ENCODE assay signal across 9 mouse cellular contexts in genomic region chr5:33651017-33651416, GRCm38 (mm10). TPM values are rescaled to one million over a fixed set of nuclear protein-coding genes. Genes with fewer than 3 reads are reported as not detected.
DNase-seq lines count a peak whose midpoint lies in the region; ATAC-seq and TF ChIP-seq lines count a peak whose summit lies in the region.
"Had no signal": no experiment of that assay in that cellular context is flagged by ENCODE, and none has a peak within 500 bp of the region (broad histone marks: within the 10 kb centered on the region; RNA-seq: fewer than 3 reads in every experiment).

No protein-coding gene starts in this region.

- DNase-seq in kidney, adult 8-10 months = no peak
- DNase-seq in embryonic facial prominence, embryonic 10.5 days (ENCODE audit: low spot score) = no peak
- peak; percentile 15 for DNase-seq in hindbrain, postnatal 0 days (ENCODE audit: low spot score)
- DNase-seq in cerebellum, postnatal 10 days = no peak
- DNase-seq in frontal cortex, postnatal 10 days (ENCODE audit: low spot score in 2 of 2) = no peak
- DNase-seq in thymus, postnatal 0 days (ENCODE audit: low spot score) = no peak
- DNase-seq: kidney, postnatal 25 days had no signal

- H3K27ac ChIP-seq in kidney, embryonic 16.5 days (ENCODE audit: low read length) = peak overlapping the region; percentile 96
- H3K27ac ChIP-seq in embryonic facial prominence, embryonic 10.5 days (replicated peaks) = peak overlapping the region; percentile 99
- peak overlapping the region; percentile 99; the same call in 1 of the 2 replicates for H3K27ac ChIP-seq in hindbrain, postnatal 0 days
- peak overlapping the region; percentile 96 for H3K27ac ChIP-seq in midbrain, embryonic 15.5 days

- H3K27me3 ChIP-seq in kidney, embryonic 16.5 days (ENCODE audit: insufficient read depth, low read length) = no peaks in the 10 kb centered on the region
- H3K27me3 ChIP-seq in embryonic facial prominence, embryonic 10.5 days (replicated peaks; ENCODE audit: low read depth, poor library complexity, severe bottlenecking) = no peaks in the 10 kb centered on the region
- H3K27me3 ChIP-seq in hindbrain, postnatal 0 days (ENCODE audit: insufficient read depth, low read length) = no peaks in the 10 kb centered on the region
- no peaks in the 10 kb centered on the region for H3K27me3 ChIP-seq in midbrain, embryonic 15.5 days (replicated peaks)

- H3K4me3 ChIP-seq in kidney, embryonic 16.5 days (ENCODE audit: low read length) = peak overlapping the region; percentile 82
- H3K4me3 ChIP-seq in embryonic facial prominence, embryonic 10.5 days = peak overlapping the region; percentile 85
- peak overlapping the region; percentile 67 for H3K4me3 ChIP-seq in hindbrain, postnatal 0 days (ENCODE audit: low read length)
- peak overlapping the region; percentile 75 for H3K4me3 ChIP-seq in midbrain, embryonic 15.5 days

- H3K9ac ChIP-seq in kidney, embryonic 16.5 days (replicated peaks; ENCODE audit: low read length) = peak overlapping the region; percentile 85
- H3K9ac ChIP-seq in hindbrain, postnatal 0 days (replicated peaks; ENCODE audit: low read length) = peak overlapping the region; percentile 70
- peak overlapping the region; percentile 66 for H3K9ac ChIP-seq in midbrain, embryonic 15.5 days

- peak overlapping the region; percentile 86 for H3K4me2 ChIP-seq in kidney, embryonic 16.5 days (replicated peaks; ENCODE audit: low read depth, low read length)
- peak overlapping the region; percentile 71 for H3K4me2 ChIP-seq in hindbrain, postnatal 0 days (ENCODE audit: low read depth, low read length)
- peak overlapping the region; percentile 49 for H3K4me2 ChIP-seq in midbrain, embryonic 15.5 days

- no peak for ATAC-seq in kidney, embryonic 16.5 days (ENCODE audit: low FRiP score, low TSS enrichment)
- no peak for ATAC-seq in hindbrain, postnatal 0 days
- ATAC-seq in midbrain, embryonic 15.5 days (replicated peaks) = no peak

- no peak for TF ChIP-seq CTCF in hindbrain, postnatal 0 days (IDR thresholded peaks at IDR 0.05; ENCODE audit: low read depth)

- no peaks in the 10 kb centered on the region for H3K9me3 ChIP-seq in kidney, embryonic 16.5 days (ENCODE audit: low read length)
- no peaks in the 10 kb centered on the region for H3K9me3 ChIP-seq in embryonic facial prominence, embryonic 10.5 days
- no peaks in the 10 kb centered on the region for H3K9me3 ChIP-seq in hindbrain, postnatal 0 days (ENCODE audit: low read length)
- no peaks in the 10 kb centered on the region for H3K9me3 ChIP-seq in midbrain, embryonic 15.5 days

- peaks cover 32% of the 10 kb centered on the region for H3K4me1 ChIP-seq in kidney, embryonic 16.5 days (ENCODE audit: insufficient read depth, low read length)
- H3K4me1 ChIP-seq in embryonic facial prominence, embryonic 10.5 days = peaks cover 36% of the 10 kb centered on the region
- H3K4me1 ChIP-seq in hindbrain, postnatal 0 days (ENCODE audit: insufficient read depth, low read length) = peaks cover 9% of the 10 kb centered on the region
- H3K4me1 ChIP-seq in midbrain, embryonic 15.5 days = peaks cover 26% of the 10 kb centered on the region

- 6% methylated on average over 2 of the region's 2 CpGs for WGBS in kidney, embryonic 16.5 days
- 22% methylated on average over 2 of the region's 2 CpGs for WGBS in embryonic facial prominence, embryonic 10.5 days
- 16% methylated on average over 2 of the region's 2 CpGs for WGBS in hindbrain, postnatal 0 days
- WGBS in midbrain, embryonic 15.5 days = 15% methylated on average over 2 of the region's 2 CpGs

- peaks cover 42% of the 10 kb centered on the region for H3K36me3 ChIP-seq in kidney, embryonic 16.5 days (ENCODE audit: insufficient read depth, low read length)
- H3K36me3 ChIP-seq in embryonic facial prominence, embryonic 10.5 days (replicated peaks) = peaks cover 75% of the 10 kb centered on the region
- peaks cover 28% of the 10 kb centered on the region for H3K36me3 ChIP-seq in hindbrain, postnatal 0 days (ENCODE audit: insufficient read depth, low read length)
- peaks cover 4% of the 10 kb centered on the region; the same call in 1 of the 2 replicates for H3K36me3 ChIP-seq in midbrain, embryonic 15.5 days (replicated peaks)

RNA-seq across cellular contexts. Expression of gene Slbp, which starts 1.4 kb away (rescaled TPM):
- 227 and 228 TPM in 2 replicates for polyA plus RNA-seq in kidney, embryonic 16.5 days (2015; fragmentation: Nextera tagmentation; extraction: Ambion mirVana)
- polyA plus RNA-seq in embryonic facial prominence, embryonic 10.5 days (2016; fragmentation: Nextera tagmentation; extraction: Ambion mirVana) = 313 and 322 TPM in 2 replicates
- 66.0 and 67.4 TPM in 2 replicates for total RNA-seq in hindbrain, postnatal 0 days (2014; rRNA removed)
- polyA plus RNA-seq in hindbrain, postnatal 0 days (2015; fragmentation: Nextera tagmentation; extraction: Ambion mirVana) = 128 and 132 TPM in 2 replicates
- polyA plus RNA-seq in midbrain, embryonic 15.5 days (2015; fragmentation: Nextera tagmentation; extraction: Ambion mirVana) = 109 and 110 TPM in 2 replicates
- polyA plus RNA-seq in thymus, postnatal 0 days (2015; fragmentation: Nextera tagmentation; extraction: Ambion mirVana) = 353 and 376 TPM in 2 replicates

RNA-seq across cellular contexts. Expression of gene Tacc3, which starts 6.9 kb away (rescaled TPM):
- 186 and 192 TPM in 2 replicates for polyA plus RNA-seq in kidney, embryonic 16.5 days (2015; fragmentation: Nextera tagmentation; extraction: Ambion mirVana)
- polyA plus RNA-seq in embryonic facial prominence, embryonic 10.5 days (2016; fragmentation: Nextera tagmentation; extraction: Ambion mirVana) = 318 and 337 TPM in 2 replicates
- 19.2 and 30.0 TPM in 2 replicates for total RNA-seq in hindbrain, postnatal 0 days (2014; rRNA removed)
- 39.0 and 49.1 TPM in 2 replicates for polyA plus RNA-seq in hindbrain, postnatal 0 days (2015; fragmentation: Nextera tagmentation; extraction: Ambion mirVana)
- 27.9 and 32.2 TPM in 2 replicates for polyA plus RNA-seq in midbrain, embryonic 15.5 days (2015; fragmentation: Nextera tagmentation; extraction: Ambion mirVana)
- polyA plus RNA-seq in thymus, postnatal 0 days (2015; fragmentation: Nextera tagmentation; extraction: Ambion mirVana) = 195 and 217 TPM in 2 replicates

RNA-seq across cellular contexts. Expression of gene Tmem129, which starts 7.2 kb away (rescaled TPM):
- polyA plus RNA-seq in kidney, embryonic 16.5 days (2015; fragmentation: Nextera tagmentation; extraction: Ambion mirVana) = 48.5 and 50.8 TPM in 2 replicates
- polyA plus RNA-seq in embryonic facial prominence, embryonic 10.5 days (2016; fragmentation: Nextera tagmentation; extraction: Ambion mirVana) = 37.1 and 40.0 TPM in 2 replicates
- total RNA-seq in hindbrain, postnatal 0 days (2014; rRNA removed) = 36.9 and 39.3 TPM in 2 replicates
- 22.0 and 23.6 TPM in 2 replicates for polyA plus RNA-seq in hindbrain, postnatal 0 days (2015; fragmentation: Nextera tagmentation; extraction: Ambion mirVana)
- polyA plus RNA-seq in midbrain, embryonic 15.5 days (2015; fragmentation: Nextera tagmentation; extraction: Ambion mirVana) = 31.1 and 32.0 TPM in 2 replicates
- polyA plus RNA-seq in thymus, postnatal 0 days (2015; fragmentation: Nextera tagmentation; extraction: Ambion mirVana) = 28.4 and 30.8 TPM in 2 replicates

RNA-seq across cellular contexts. Expression of gene Gm9903, which starts 21.3 kb away (rescaled TPM):
- 0.29 and 0.58 TPM in 2 replicates for polyA plus RNA-seq in kidney, embryonic 16.5 days (2015; fragmentation: Nextera tagmentation; extraction: Ambion mirVana)
- 0.30 and 0.32 TPM in 2 replicates for polyA plus RNA-seq in embryonic facial prominence, embryonic 10.5 days (2016; fragmentation: Nextera tagmentation; extraction: Ambion mirVana)
- 0.89 and 2.1 TPM in 2 replicates for total RNA-seq in hindbrain, postnatal 0 days (2014; rRNA removed)
- polyA plus RNA-seq in hindbrain, postnatal 0 days (2015; fragmentation: Nextera tagmentation; extraction: Ambion mirVana) = 0.21 and 0.66 TPM in 2 replicates
- 0.47 and 0.77 TPM in 2 replicates for polyA plus RNA-seq in midbrain, embryonic 15.5 days (2015; fragmentation: Nextera tagmentation; extraction: Ambion mirVana)
- polyA plus RNA-seq in thymus, postnatal 0 days (2015; fragmentation: Nextera tagmentation; extraction: Ambion mirVana) = 0.44 and 0.60 TPM in 2 replicates

RNA-seq across cellular contexts. Expression of gene Fam53a, which starts 21.6 kb away (rescaled TPM):
- polyA plus RNA-seq in kidney, embryonic 16.5 days (2015; fragmentation: Nextera tagmentation; extraction: Ambion mirVana) = 62.6 and 65.7 TPM in 2 replicates
- polyA plus RNA-seq in embryonic facial prominence, embryonic 10.5 days (2016; fragmentation: Nextera tagmentation; extraction: Ambion mirVana) = 78.2 and 79.9 TPM in 2 replicates
- 22.9 and 48.1 TPM in 2 replicates for total RNA-seq in hindbrain, postnatal 0 days (2014; rRNA removed)
- polyA plus RNA-seq in hindbrain, postnatal 0 days (2015; fragmentation: Nextera tagmentation; extraction: Ambion mirVana) = 26.4 and 27.6 TPM in 2 replicates
- polyA plus RNA-seq in midbrain, embryonic 15.5 days (2015; fragmentation: Nextera tagmentation; extraction: Ambion mirVana) = 31.2 and 31.5 TPM in 2 replicates
- polyA plus RNA-seq in thymus, postnatal 0 days (2015; fragmentation: Nextera tagmentation; extraction: Ambion mirVana) = 72.6 and 78.5 TPM in 2 replicates
